Mouse (Mus musculus) E14TG2a.4 (cell line): ENCODE measurements around the gene Hp1bp3.

ENCODE experiments used
- CTCF ChIP-seq: conservative IDR thresholded peaks from 2 replicates; pipeline ENCODE4 v1.5.1; 2014; ENCODE audit warnings: low read length
- NANOG ChIP-seq: IDR thresholded peaks from 2 replicates; pipeline ENCODE4 v1.6.1; 2014; ENCODE audit warnings: borderline replicate concordance, low read length, mixed read lengths
- POU5F1 ChIP-seq: IDR thresholded peaks from 2 replicates; pipeline ENCODE4 v1.6.1; 2014; ENCODE audit warnings: low read length, borderline replicate concordance

GRCm38 (mm10) chr4:138251819-138252218 lies 35.7 kb downstream of the Hp1bp3 start:
- no peak for TF ChIP-seq CTCF
- TF ChIP-seq NANOG: peak; percentile 24; the same call in 1 of the 2 replicates
- no peak for TF ChIP-seq POU5F1
